Mouse (Mus musculus) brain, embryonic 14.5 days (tissue): ENCODE measurements at regions not wholly inside any gene's neighbourhood (a gene's known extent, or its start where the extent isn't known, plus 50 kb on each side); places are given as distances from the start of the nearest gene placed in this dataset.

Experiments
- CTCF ChIP-seq: fragments of 200-500 bp; IDR thresholded peaks from 2 replicates; pipeline ENCODE4 v1.5.1; 2012; ENCODE audit warnings: inconsistent platforms, mild to moderate bottlenecking, moderate library complexity, borderline replicate concordance; ENCODE audit not compliant: insufficient read depth, insufficient read length; ENCODE audit errors: extremely low read depth
- POLR2A ChIP-seq: fragments of 200-500 bp; IDR thresholded peaks from 2 replicates; pipeline ENCODE4 v1.6.1; 2012; ENCODE audit warnings: mild to moderate bottlenecking, inconsistent platforms, borderline replicate concordance; ENCODE audit not compliant: poor library complexity, insufficient read depth, insufficient read length, severe bottlenecking; ENCODE audit errors: extremely low read depth

- TF ChIP-seq CTCF: no peak
- TF ChIP-seq POLR2A: no peak
Observed at GRCm38 (mm10) chr5:5838767-5839166, 89.6 kb upstream of the Steap1 start.
